Mouse (Mus musculus): Measurements from ENCODE around the gene Gm2a. TPM values are rescaled to one million over a fixed set of nuclear protein-coding genes. Genes with fewer than 3 reads are reported as not detected.

Gene Gm2a
- polyA plus RNA-seq, 1 experiment from 2014 or later: 84.3 TPM

GRCm38 (mm10) chr11:55117031-55117430 lies 19.1 kb downstream of the Gm2a start:
- Histone ChIP-seq H3K4me2 (replicated peaks; ENCODE audit: low read depth) (no peak overlapping the region), H3K9me3 (ENCODE audit: control insufficient read depth, low read length) (no peaks in the 10 kb centered on the region), H3K36me3 (ENCODE audit: control insufficient read depth, insufficient read depth, low read length) (no peaks in the 10 kb centered on the region), H3K4me3 (ENCODE audit: low read depth, low read length) (no peak overlapping the region), H3K9ac (ENCODE audit: low read length) (no peak overlapping the region), H3K27me3 (ENCODE audit: control insufficient read depth, insufficient read depth, low read length) (no peaks in the 10 kb centered on the region), H3K4me1 (replicated peaks; ENCODE audit: control insufficient read depth, insufficient read depth) (no peaks in the 10 kb centered on the region), H3K27ac (replicated peaks) (no peak overlapping the region)
- DNase-seq (ENCODE audit: low spot score) (no peak), ATAC-seq (ENCODE audit: low FRiP score, low TSS enrichment) (no peak)
- TF ChIP-seq EP300 (optimal IDR thresholded peaks at IDR 0.05) (no peak), CTCF (IDR thresholded peaks at IDR 0.05; ENCODE audit: low read depth) (no peak)
- 89% methylated on average over 2 of the region's 2 CpGs for WGBS

- Histone ChIP-seq H3K4me2 (replicated peaks; ENCODE audit: low read depth) (no peak overlapping the region), H3K4me3 (ENCODE audit: low read depth, low read length) (no peak overlapping the region), H3K27ac (replicated peaks) (no peak overlapping the region), H3K9ac (ENCODE audit: low read length) (no peak overlapping the region), H3K36me3 (ENCODE audit: control insufficient read depth, insufficient read depth, low read length) (no peaks in the 10 kb centered on the region), H3K9me3 (ENCODE audit: control insufficient read depth, low read length) (no peaks in the 10 kb centered on the region), H3K27me3 (ENCODE audit: control insufficient read depth, insufficient read depth, low read length) (no peaks in the 10 kb centered on the region), H3K4me1 (replicated peaks; ENCODE audit: control insufficient read depth, insufficient read depth) (no peaks in the 10 kb centered on the region)
- TF ChIP-seq CTCF (IDR thresholded peaks at IDR 0.05; ENCODE audit: low read depth) (no peak), EP300 (optimal IDR thresholded peaks at IDR 0.05) (no peak)
- no peak for ATAC-seq (ENCODE audit: low FRiP score, low TSS enrichment)
- DNase-seq (ENCODE audit: low spot score): no peak
Observed at GRCm38 (mm10) chr11:55120279-55120678, 22.4 kb downstream of the Gm2a start.

GRCm38 (mm10) chr11:55120821-55121271 lies 22.9 kb downstream of the Gm2a start:
- WGBS: 61% methylated on average over 8 of the region's 8 CpGs
- H3K27me3 ChIP-seq (ENCODE audit: control insufficient read depth, insufficient read depth, low read length): no peaks in the 10 kb centered on the region
- H3K9ac ChIP-seq (ENCODE audit: low read length): no peak overlapping the region
- 0 out of 2 replicates have a peak overlapping the region, but pooled peaks have one; percentile 35 for H3K27ac ChIP-seq (replicated peaks)
- no peaks in the 10 kb centered on the region for H3K9me3 ChIP-seq (ENCODE audit: control insufficient read depth, low read length)
- no peaks in the 10 kb centered on the region for H3K4me1 ChIP-seq (replicated peaks; ENCODE audit: control insufficient read depth, insufficient read depth)
- no peak overlapping the region for H3K4me3 ChIP-seq (ENCODE audit: low read depth, low read length)
- DNase-seq (ENCODE audit: low spot score) (no peak), ATAC-seq (ENCODE audit: low FRiP score, low TSS enrichment) (no peak)
- H3K36me3 ChIP-seq (ENCODE audit: control insufficient read depth, insufficient read depth, low read length): no peaks in the 10 kb centered on the region
- no peak for TF ChIP-seq CTCF (IDR thresholded peaks at IDR 0.05; ENCODE audit: low read depth)
- no peak for TF ChIP-seq EP300 (optimal IDR thresholded peaks at IDR 0.05)
- H3K4me2 ChIP-seq (replicated peaks; ENCODE audit: low read depth): no peak overlapping the region

GRCm38 (mm10) chr11:55121430-55121829 lies 23.5 kb downstream of the Gm2a start:
- DNase-seq (ENCODE audit: low spot score): no peak
- Histone ChIP-seq H3K27ac (replicated peaks) (no peak overlapping the region), H3K4me1 (replicated peaks; ENCODE audit: control insufficient read depth, insufficient read depth) (no peaks in the 10 kb centered on the region), H3K27me3 (ENCODE audit: control insufficient read depth, insufficient read depth, low read length) (no peaks in the 10 kb centered on the region), H3K9ac (ENCODE audit: low read length) (no peak overlapping the region), H3K4me3 (ENCODE audit: low read depth, low read length) (no peak overlapping the region), H3K4me2 (replicated peaks; ENCODE audit: low read depth) (no peak overlapping the region), H3K36me3 (ENCODE audit: control insufficient read depth, insufficient read depth, low read length) (no peaks in the 10 kb centered on the region), H3K9me3 (ENCODE audit: control insufficient read depth, low read length) (no peaks in the 10 kb centered on the region)
- no peak for TF ChIP-seq CTCF (IDR thresholded peaks at IDR 0.05; ENCODE audit: low read depth)
- no peak for TF ChIP-seq EP300 (optimal IDR thresholded peaks at IDR 0.05)
- ATAC-seq (ENCODE audit: low FRiP score, low TSS enrichment): no peak
- 91% methylated on average over 1 of the region's 1 CpGs for WGBS

- Histone ChIP-seq H3K9me3 (ENCODE audit: control insufficient read depth, low read length) (no peaks in the 10 kb centered on the region), H3K4me1 (replicated peaks; ENCODE audit: control insufficient read depth, insufficient read depth) (no peaks in the 10 kb centered on the region), H3K4me3 (ENCODE audit: low read depth, low read length) (no peak overlapping the region), H3K27ac (replicated peaks) (no peak overlapping the region), H3K27me3 (ENCODE audit: control insufficient read depth, insufficient read depth, low read length) (no peaks in the 10 kb centered on the region), H3K4me2 (replicated peaks; ENCODE audit: low read depth) (no peak overlapping the region), H3K36me3 (ENCODE audit: control insufficient read depth, insufficient read depth, low read length) (no peaks in the 10 kb centered on the region), H3K9ac (ENCODE audit: low read length) (no peak overlapping the region)
- ATAC-seq (ENCODE audit: low FRiP score, low TSS enrichment) (no peak), DNase-seq (ENCODE audit: low spot score) (no peak)
- 64% methylated on average over 3 of the region's 3 CpGs for WGBS
- TF ChIP-seq EP300 (optimal IDR thresholded peaks at IDR 0.05) (no peak), CTCF (IDR thresholded peaks at IDR 0.05; ENCODE audit: low read depth) (no peak)
Observed at GRCm38 (mm10) chr11:55126663-55127062, 28.7 kb downstream of the Gm2a start.

- no peak for ATAC-seq (ENCODE audit: low FRiP score, low TSS enrichment)
- H3K4me1 ChIP-seq (replicated peaks; ENCODE audit: control insufficient read depth, insufficient read depth): no peaks in the 10 kb centered on the region
- H3K9me3 ChIP-seq (ENCODE audit: control insufficient read depth, low read length): no peaks in the 10 kb centered on the region
- H3K9ac ChIP-seq (ENCODE audit: low read length): no peak overlapping the region
- no peak for TF ChIP-seq CTCF (IDR thresholded peaks at IDR 0.05; ENCODE audit: low read depth)
- no peak for TF ChIP-seq EP300 (optimal IDR thresholded peaks at IDR 0.05)
- no peaks in the 10 kb centered on the region for H3K27me3 ChIP-seq (ENCODE audit: control insufficient read depth, insufficient read depth, low read length)
- H3K4me2 ChIP-seq (replicated peaks; ENCODE audit: low read depth): no peak overlapping the region
- no peak for DNase-seq (ENCODE audit: low spot score)
- no peak overlapping the region for H3K4me3 ChIP-seq (ENCODE audit: low read depth, low read length)
- no peaks in the 10 kb centered on the region for H3K36me3 ChIP-seq (ENCODE audit: control insufficient read depth, insufficient read depth, low read length)
- WGBS: 37% methylated on average over 6 of the region's 6 CpGs
- 0 out of 2 replicates have a peak overlapping the region, but pooled peaks have one; percentile 8 for H3K27ac ChIP-seq (replicated peaks)
Observed at GRCm38 (mm10) chr11:55127937-55128336, 30.0 kb downstream of the Gm2a start.
